Mouse (Mus musculus): ENCODE measurements around the gene Zmpste24. TPM values are rescaled to one million over a fixed set of nuclear protein-coding genes. Genes with fewer than 3 reads are reported as not detected.

Gene Zmpste24
- polyA plus RNA-seq, 1 experiment = 31.7 TPM

- no peak overlapping the region for H3K9ac ChIP-seq (ENCODE audit: low read depth, poor library complexity, severe bottlenecking)
- H3K36me3 ChIP-seq (ENCODE audit: control insufficient read depth, insufficient read depth, low read length, poor library complexity, severe bottlenecking) = no peaks in the 10 kb centered on the region
- H3K27ac ChIP-seq (ENCODE audit: insufficient read depth, low read length) = no peak overlapping the region
- H3K4me1 ChIP-seq (ENCODE audit: control insufficient read depth, insufficient read depth, low read length) = no peaks in the 10 kb centered on the region
- no peaks in the 10 kb centered on the region for H3K9me3 ChIP-seq (replicated peaks; ENCODE audit: control insufficient read depth, insufficient read depth, low read length, poor library complexity, severe bottlenecking)
- TF ChIP-seq EP300 (IDR thresholded peaks at IDR 0.05; ENCODE audit: insufficient read depth, low read depth, low read length) (no peak), POLR2A (IDR thresholded peaks at IDR 0.05; ENCODE audit: insufficient read depth, low read length) (no peak), CTCF (IDR thresholded peaks at IDR 0.05; ENCODE audit: low read depth, low read length) (no peak)
- no peaks in the 10 kb centered on the region for H3K27me3 ChIP-seq (ENCODE audit: control insufficient read depth, insufficient read depth, low read length, poor library complexity, severe bottlenecking)
- no peak overlapping the region for H3K4me3 ChIP-seq (ENCODE audit: low read depth, low read length)
These were observed 68.4 kb downstream of the Zmpste24 start for GRCm38 (mm10) chr4:121029632-121030031.

GRCm38 (mm10) chr4:121028659-121029392 is 69.2 kb downstream of the Zmpste24 start:
- Histone ChIP-seq H3K4me1 (ENCODE audit: control insufficient read depth, insufficient read depth, low read length) (no peaks in the 10 kb centered on the region), H3K4me3 (ENCODE audit: low read depth, low read length) (no peak overlapping the region), H3K27ac (ENCODE audit: insufficient read depth, low read length) (no peak overlapping the region), H3K9ac (ENCODE audit: low read depth, poor library complexity, severe bottlenecking) (no peak overlapping the region), H3K36me3 (ENCODE audit: control insufficient read depth, insufficient read depth, low read length, poor library complexity, severe bottlenecking) (no peaks in the 10 kb centered on the region), H3K9me3 (replicated peaks; ENCODE audit: control insufficient read depth, insufficient read depth, low read length, poor library complexity, severe bottlenecking) (no peaks in the 10 kb centered on the region), H3K27me3 (ENCODE audit: control insufficient read depth, insufficient read depth, low read length, poor library complexity, severe bottlenecking) (no peaks in the 10 kb centered on the region)
- TF ChIP-seq CTCF (IDR thresholded peaks at IDR 0.05; ENCODE audit: low read depth, low read length) = peak; percentile 93
- no peak for TF ChIP-seq EP300 (IDR thresholded peaks at IDR 0.05; ENCODE audit: insufficient read depth, low read depth, low read length)

GRCm38 (mm10) chr4:121028146-121028545 is 69.9 kb downstream of the Zmpste24 start:
- Histone ChIP-seq H3K36me3 (ENCODE audit: control insufficient read depth, insufficient read depth, low read length, poor library complexity, severe bottlenecking) (no peaks in the 10 kb centered on the region), H3K27ac (ENCODE audit: insufficient read depth, low read length) (no peak overlapping the region), H3K27me3 (ENCODE audit: control insufficient read depth, insufficient read depth, low read length, poor library complexity, severe bottlenecking) (no peaks in the 10 kb centered on the region), H3K9ac (ENCODE audit: low read depth, poor library complexity, severe bottlenecking) (no peak overlapping the region), H3K4me3 (ENCODE audit: low read depth, low read length) (no peak overlapping the region), H3K9me3 (replicated peaks; ENCODE audit: control insufficient read depth, insufficient read depth, low read length, poor library complexity, severe bottlenecking) (no peaks in the 10 kb centered on the region), H3K4me1 (ENCODE audit: control insufficient read depth, insufficient read depth, low read length) (no peaks in the 10 kb centered on the region)
- TF ChIP-seq EP300 (IDR thresholded peaks at IDR 0.05; ENCODE audit: insufficient read depth, low read depth, low read length) = no peak
- TF ChIP-seq CTCF (IDR thresholded peaks at IDR 0.05; ENCODE audit: low read depth, low read length) = no peak
- no peak for TF ChIP-seq POLR2A (IDR thresholded peaks at IDR 0.05; ENCODE audit: insufficient read depth, low read length)

- TF ChIP-seq EP300 (IDR thresholded peaks at IDR 0.05; ENCODE audit: insufficient read depth, low read depth, low read length) (no peak), POLR2A (IDR thresholded peaks at IDR 0.05; ENCODE audit: insufficient read depth, low read length) (no peak), CTCF (IDR thresholded peaks at IDR 0.05; ENCODE audit: low read depth, low read length) (no peak)
- Histone ChIP-seq H3K4me1 (ENCODE audit: control insufficient read depth, insufficient read depth, low read length) (no peaks in the 10 kb centered on the region), H3K4me3 (ENCODE audit: low read depth, low read length) (no peak overlapping the region), H3K9me3 (replicated peaks; ENCODE audit: control insufficient read depth, insufficient read depth, low read length, poor library complexity, severe bottlenecking) (no peaks in the 10 kb centered on the region), H3K27ac (ENCODE audit: insufficient read depth, low read length) (no peak overlapping the region), H3K27me3 (ENCODE audit: control insufficient read depth, insufficient read depth, low read length, poor library complexity, severe bottlenecking) (no peaks in the 10 kb centered on the region), H3K36me3 (ENCODE audit: control insufficient read depth, insufficient read depth, low read length, poor library complexity, severe bottlenecking) (no peaks in the 10 kb centered on the region), H3K9ac (ENCODE audit: low read depth, poor library complexity, severe bottlenecking) (no peak overlapping the region)
These were observed 72.4 kb downstream of the Zmpste24 start for GRCm38 (mm10) chr4:121025681-121026080.

GRCm38 (mm10) chr4:121023941-121024340 is 74.1 kb downstream of the Zmpste24 start:
- Histone ChIP-seq H3K27me3 (ENCODE audit: control insufficient read depth, insufficient read depth, low read length, poor library complexity, severe bottlenecking) (no peaks in the 10 kb centered on the region), H3K9me3 (replicated peaks; ENCODE audit: control insufficient read depth, insufficient read depth, low read length, poor library complexity, severe bottlenecking) (no peaks in the 10 kb centered on the region), H3K4me3 (ENCODE audit: low read depth, low read length) (no peak overlapping the region), H3K4me1 (ENCODE audit: control insufficient read depth, insufficient read depth, low read length) (no peaks in the 10 kb centered on the region), H3K36me3 (ENCODE audit: control insufficient read depth, insufficient read depth, low read length, poor library complexity, severe bottlenecking) (no peaks in the 10 kb centered on the region), H3K9ac (ENCODE audit: low read depth, poor library complexity, severe bottlenecking) (no peak overlapping the region), H3K27ac (ENCODE audit: insufficient read depth, low read length) (no peak overlapping the region)
- TF ChIP-seq POLR2A (IDR thresholded peaks at IDR 0.05; ENCODE audit: insufficient read depth, low read length) = no peak
- no peak for TF ChIP-seq EP300 (IDR thresholded peaks at IDR 0.05; ENCODE audit: insufficient read depth, low read depth, low read length)
- no peak for TF ChIP-seq CTCF (IDR thresholded peaks at IDR 0.05; ENCODE audit: low read depth, low read length)

- no peak overlapping the region for H3K27ac ChIP-seq (ENCODE audit: insufficient read depth, low read length)
- no peaks in the 10 kb centered on the region for H3K27me3 ChIP-seq (ENCODE audit: control insufficient read depth, insufficient read depth, low read length, poor library complexity, severe bottlenecking)
- no peak overlapping the region for H3K4me3 ChIP-seq (ENCODE audit: low read depth, low read length)
- no peak overlapping the region for H3K9ac ChIP-seq (ENCODE audit: low read depth, poor library complexity, severe bottlenecking)
- no peak for TF ChIP-seq POLR2A (IDR thresholded peaks at IDR 0.05; ENCODE audit: insufficient read depth, low read length)
- no peak for TF ChIP-seq EP300 (IDR thresholded peaks at IDR 0.05; ENCODE audit: insufficient read depth, low read depth, low read length)
- TF ChIP-seq CTCF (IDR thresholded peaks at IDR 0.05; ENCODE audit: low read depth, low read length) = no peak
- H3K4me1 ChIP-seq (ENCODE audit: control insufficient read depth, insufficient read depth, low read length) = no peaks in the 10 kb centered on the region
- no peaks in the 10 kb centered on the region for H3K36me3 ChIP-seq (ENCODE audit: control insufficient read depth, insufficient read depth, low read length, poor library complexity, severe bottlenecking)
- no peaks in the 10 kb centered on the region for H3K9me3 ChIP-seq (replicated peaks; ENCODE audit: control insufficient read depth, insufficient read depth, low read length, poor library complexity, severe bottlenecking)
These were observed 74.6 kb downstream of the Zmpste24 start for GRCm38 (mm10) chr4:121023464-121023863.

Data from ES-Bruce4 (cell line).